Mouse (Mus musculus) intestine, embryonic 16.5 days (tissue): ENCODE results near the gene Cdk19. TPM values are rescaled to one million over a fixed set of nuclear protein-coding genes. Genes with fewer than 3 reads are reported as not detected.

ENCODE experiments used
- ATAC-seq: fragments of 200-750 bp; cut with Nextera tagmentation; 2 replicates; pipeline ENCODE4 v1.8.0; 2017; ENCODE audit warnings: moderate TSS enrichment, moderate library complexity
- H3K27ac ChIP-seq: fragments of 300-500 bp; sonication (generic); 2 replicates; pipeline ENCODE4 v1.5.1; 2014; ENCODE audit warnings: mild to moderate bottlenecking, low read length
- H3K27me3 ChIP-seq: fragments of 300-500 bp; sonication (generic); replicated peaks from 2 replicates; pipeline ENCODE4 v1.6.1; 2014; ENCODE audit warnings: low read length, control low read depth, mixed read lengths; ENCODE audit not compliant: control insufficient read depth, insufficient read depth
- H3K36me3 ChIP-seq: fragments of 300-500 bp; sonication (generic); 2 replicates; pipeline ENCODE4 v1.6.1; 2014; ENCODE audit warnings: low read length, control low read depth; ENCODE audit not compliant: control insufficient read depth, insufficient read depth
- H3K4me1 ChIP-seq: fragments of 300-500 bp; sonication (generic); 2 replicates; pipeline ENCODE4 v1.6.1; 2014; ENCODE audit warnings: low read length, control low read depth, mixed read lengths; ENCODE audit not compliant: control insufficient read depth, insufficient read depth
- H3K4me2 ChIP-seq: fragments of 300-500 bp; sonication (generic); 2 replicates; pipeline ENCODE4 v1.6.1; 2014; ENCODE audit warnings: low read depth, low read length, control low read depth
- H3K4me3 ChIP-seq: fragments of 300-500 bp; sonication (generic); 2 replicates; pipeline ENCODE4 v1.5.1; 2014; ENCODE audit warnings: mild to moderate bottlenecking, low read length
- H3K9ac ChIP-seq: fragments of 300-500 bp; sonication (generic); 2 replicates; pipeline ENCODE4 v1.6.1; 2014; ENCODE audit warnings: low read depth, low read length
- H3K9me3 ChIP-seq: fragments of 300-500 bp; sonication (generic); 2 replicates; pipeline ENCODE4 v1.6.1; 2016; ENCODE audit warnings: low read length, control low read depth; ENCODE audit not compliant: control insufficient read depth
- WGBS: fragments of 180-500 bp; shearing (Covaris S2); extraction: QIAGEN DNeasy Blood & Tissue Kit; methylation state at CpG from one replicate; pipeline ENCODE4 v1.1.7; 2014; 5-methylcytosine and 5-hydroxymethylcytosine counted together
- polyA plus RNA-seq: library from polyadenylated mRNA; unstranded; fragments of >200 nt; fragmentation: Nextera tagmentation; extraction: Ambion mirVana; gene quantifications from 2 replicates; pipeline ENCODE4 v1.2.1, GENCODE M21; 2015

The Cdk19 gene
- polyA plus RNA-seq, 1 experiment from 2014 or later, result 4.0 TPM

DNA sequence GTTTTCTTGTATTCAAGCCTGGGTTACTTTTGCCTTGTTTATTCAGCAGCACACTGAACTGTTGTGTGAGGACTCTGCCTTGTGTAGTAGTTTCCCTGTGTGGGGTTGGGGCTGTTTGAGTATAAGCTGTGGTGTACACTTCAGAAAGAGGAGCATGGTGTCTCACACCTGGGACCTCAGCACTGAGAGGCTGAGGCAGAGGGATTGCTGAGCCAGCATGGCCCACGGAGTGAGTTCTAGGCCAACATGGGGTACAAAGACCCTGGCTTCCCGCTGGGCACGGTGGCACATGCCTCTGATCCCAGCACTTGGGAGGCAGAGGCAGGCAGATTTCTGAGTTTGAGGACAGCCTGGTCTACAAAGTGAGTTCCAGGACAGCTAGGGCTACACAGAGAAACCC is 139.3 kb downstream of the Cdk19 start:
- H3K9ac ChIP-seq, result no peak overlapping the region
- 92% methylated on average over 3 of the region's 3 CpGs for WGBS
- no peaks in the 10 kb centered on the region for H3K9me3 ChIP-seq
- no peak overlapping the region for H3K27ac ChIP-seq
- peaks cover 11% of the 10 kb centered on the region for H3K4me1 ChIP-seq
- H3K36me3 ChIP-seq, result no peaks in the 10 kb centered on the region
- no peaks in the 10 kb centered on the region for H3K27me3 ChIP-seq
- H3K4me2 ChIP-seq, result no peak overlapping the region
- no peak for ATAC-seq
- H3K4me3 ChIP-seq, result no peak overlapping the region

GRCm38 (mm10) chr10:40479216-40479615 is 139.9 kb downstream of the Cdk19 start:
- no peak overlapping the region for H3K27ac ChIP-seq
- no peaks in the 10 kb centered on the region for H3K9me3 ChIP-seq
- H3K9ac ChIP-seq, result no peak overlapping the region
- no peak for ATAC-seq
- H3K4me1 ChIP-seq, result peaks cover 11% of the 10 kb centered on the region
- H3K4me3 ChIP-seq, result no peak overlapping the region
- 78% methylated on average over 1 of the region's 1 CpGs for WGBS
- H3K4me2 ChIP-seq, result no peak overlapping the region
- no peaks in the 10 kb centered on the region for H3K27me3 ChIP-seq
- no peaks in the 10 kb centered on the region for H3K36me3 ChIP-seq

DNA sequence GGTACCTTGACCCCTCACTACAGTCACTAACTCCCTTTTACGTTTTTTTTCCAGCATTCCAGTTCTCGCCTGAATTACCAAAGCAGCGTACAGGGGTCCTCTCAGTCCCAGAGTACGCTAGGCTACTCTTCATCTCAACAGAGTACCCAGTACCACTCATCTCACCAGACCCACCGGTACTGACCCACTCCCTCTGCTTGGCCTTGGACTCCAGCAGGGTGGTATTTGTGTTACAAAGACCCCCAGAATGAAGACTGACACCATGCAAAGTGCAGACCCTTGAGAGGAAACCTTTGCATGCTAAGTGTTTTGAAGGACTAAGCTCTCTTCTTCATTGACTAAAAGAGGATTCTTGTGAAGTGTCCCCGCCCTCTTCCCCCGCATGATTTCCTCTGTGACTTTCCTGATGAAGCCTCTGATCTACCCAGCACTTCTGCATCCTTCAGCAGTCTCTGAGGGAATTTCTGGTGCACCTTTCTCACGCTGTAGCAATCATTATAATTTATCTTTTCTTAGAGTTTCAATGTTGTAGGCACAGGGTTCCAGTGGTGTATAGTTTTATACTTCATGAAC is 140.3 kb downstream of the Cdk19 start:
- Histone ChIP-seq H3K9ac (no peak overlapping the region), H3K36me3 (no peaks in the 10 kb centered on the region), H3K9me3 (no peaks in the 10 kb centered on the region), H3K4me1 (peaks cover 11% of the 10 kb centered on the region), H3K27ac (no peak overlapping the region), H3K4me3 (no peak overlapping the region), H3K27me3 (no peaks in the 10 kb centered on the region), H3K4me2 (no peak overlapping the region)
- 75% methylated on average over 8 of the region's 8 CpGs for WGBS
- ATAC-seq, result no peak

DNA sequence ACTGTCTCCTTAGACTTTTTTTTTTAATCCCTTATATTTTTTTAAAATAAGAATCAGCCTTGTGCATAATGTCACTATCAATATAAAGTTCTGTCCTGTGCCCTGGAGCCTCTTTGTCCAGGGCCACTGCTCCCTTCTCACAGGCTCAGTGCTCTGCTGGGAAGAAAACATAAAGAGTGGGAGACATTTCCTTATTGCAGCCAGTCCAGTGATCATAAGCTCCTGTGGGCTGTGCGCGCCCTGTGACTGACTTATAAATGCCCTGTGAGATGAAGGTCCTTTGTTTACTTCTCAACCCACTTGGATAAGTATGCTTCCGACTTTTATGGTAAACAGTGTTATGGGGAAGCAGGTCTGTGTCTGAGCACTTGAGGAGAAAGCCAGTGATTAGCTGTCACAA is 142.2 kb downstream of the Cdk19 start:
- Histone ChIP-seq H3K27me3 (no peaks in the 10 kb centered on the region), H3K27ac (0 out of 2 replicates have a peak overlapping the region, but pooled peaks have one; percentile 17), H3K4me1 (peaks cover 9% of the 10 kb centered on the region), H3K9ac (no peak overlapping the region), H3K4me2 (no peak overlapping the region), H3K36me3 (no peaks in the 10 kb centered on the region), H3K9me3 (no peaks in the 10 kb centered on the region), H3K4me3 (no peak overlapping the region)
- WGBS, result 46% methylated on average over 3 of the region's 3 CpGs
- ATAC-seq, result peak; percentile 69

DNA sequence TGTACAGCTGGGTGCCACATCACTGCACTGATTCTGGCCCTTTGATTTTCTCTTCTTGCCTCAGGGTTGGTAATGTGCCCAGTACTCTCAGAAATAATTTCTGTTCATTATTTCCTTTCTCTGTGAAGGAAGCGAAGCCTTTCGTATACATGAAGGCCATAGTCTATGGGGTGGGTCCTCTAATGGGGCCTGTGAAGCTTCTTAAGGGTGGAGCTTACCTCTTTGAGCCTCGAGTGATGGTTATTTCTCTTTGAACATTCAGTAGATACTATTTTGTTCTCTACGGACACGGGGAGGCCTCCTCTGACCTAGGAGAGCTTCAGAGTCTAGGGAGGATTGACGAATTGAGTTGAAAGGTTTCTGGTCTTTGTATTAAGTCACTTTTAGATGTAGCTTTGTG is 142.9 kb downstream of the Cdk19 start:
- WGBS, result 82% methylated on average over 6 of the region's 6 CpGs
- H3K9me3 ChIP-seq, result no peaks in the 10 kb centered on the region
- ATAC-seq, result no peak
- H3K36me3 ChIP-seq, result no peaks in the 10 kb centered on the region
- H3K4me3 ChIP-seq, result no peak overlapping the region
- H3K9ac ChIP-seq, result no peak overlapping the region
- H3K27ac ChIP-seq, result no peak overlapping the region
- H3K4me2 ChIP-seq, result no peak overlapping the region
- H3K27me3 ChIP-seq, result no peaks in the 10 kb centered on the region
- peaks cover 6% of the 10 kb centered on the region; the same call in 1 of the 2 replicates for H3K4me1 ChIP-seq

GRCm38 (mm10) chr10:40489086-40489796 is 149.9 kb downstream of the Cdk19 start:
- Histone ChIP-seq H3K9me3 (no peaks in the 10 kb centered on the region), H3K9ac (no peak overlapping the region), H3K36me3 (no peaks in the 10 kb centered on the region), H3K27ac (no peak overlapping the region), H3K27me3 (no peaks in the 10 kb centered on the region), H3K4me2 (no peak overlapping the region), H3K4me3 (no peak overlapping the region), H3K4me1 (no peaks in the 10 kb centered on the region)
- 94% methylated on average over 6 of the region's 6 CpGs for WGBS
- ATAC-seq, result no peak

DNA sequence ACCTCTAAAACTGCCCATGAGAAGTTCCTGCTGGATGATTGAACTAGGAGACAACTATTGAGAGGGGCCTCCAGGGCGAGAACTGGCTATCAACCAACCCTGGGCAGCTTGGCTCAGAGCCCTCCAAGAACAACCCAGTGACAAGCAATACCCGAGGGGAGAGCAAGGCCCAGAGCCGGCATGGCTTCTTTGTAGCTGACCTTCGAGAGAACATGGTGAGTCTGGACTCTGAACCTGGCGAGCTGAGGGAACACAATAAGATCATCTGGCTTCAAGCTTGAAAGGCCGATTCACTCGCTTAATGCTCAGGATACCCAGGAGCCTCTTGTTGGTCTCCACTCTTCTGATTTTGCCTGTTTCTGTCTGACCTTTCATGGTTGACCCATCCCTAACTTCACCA is 151.8 kb downstream of the Cdk19 start:
- WGBS, result 93% methylated on average over 7 of the region's 7 CpGs
- Histone ChIP-seq H3K36me3 (no peaks in the 10 kb centered on the region), H3K4me2 (no peak overlapping the region), H3K27ac (no peak overlapping the region), H3K4me3 (no peak overlapping the region), H3K4me1 (0 out of 2 replicates have a peak, but pooled peaks cover 7% of the 10 kb centered on the region), H3K27me3 (no peaks in the 10 kb centered on the region), H3K9me3 (no peaks in the 10 kb centered on the region), H3K9ac (no peak overlapping the region)
- no peak for ATAC-seq

GRCm38 (mm10) chr10:40491748-40492147 is 152.4 kb downstream of the Cdk19 start:
- WGBS, result 72% methylated on average over 10 of the region's 10 CpGs
- no peak for ATAC-seq

DNA sequence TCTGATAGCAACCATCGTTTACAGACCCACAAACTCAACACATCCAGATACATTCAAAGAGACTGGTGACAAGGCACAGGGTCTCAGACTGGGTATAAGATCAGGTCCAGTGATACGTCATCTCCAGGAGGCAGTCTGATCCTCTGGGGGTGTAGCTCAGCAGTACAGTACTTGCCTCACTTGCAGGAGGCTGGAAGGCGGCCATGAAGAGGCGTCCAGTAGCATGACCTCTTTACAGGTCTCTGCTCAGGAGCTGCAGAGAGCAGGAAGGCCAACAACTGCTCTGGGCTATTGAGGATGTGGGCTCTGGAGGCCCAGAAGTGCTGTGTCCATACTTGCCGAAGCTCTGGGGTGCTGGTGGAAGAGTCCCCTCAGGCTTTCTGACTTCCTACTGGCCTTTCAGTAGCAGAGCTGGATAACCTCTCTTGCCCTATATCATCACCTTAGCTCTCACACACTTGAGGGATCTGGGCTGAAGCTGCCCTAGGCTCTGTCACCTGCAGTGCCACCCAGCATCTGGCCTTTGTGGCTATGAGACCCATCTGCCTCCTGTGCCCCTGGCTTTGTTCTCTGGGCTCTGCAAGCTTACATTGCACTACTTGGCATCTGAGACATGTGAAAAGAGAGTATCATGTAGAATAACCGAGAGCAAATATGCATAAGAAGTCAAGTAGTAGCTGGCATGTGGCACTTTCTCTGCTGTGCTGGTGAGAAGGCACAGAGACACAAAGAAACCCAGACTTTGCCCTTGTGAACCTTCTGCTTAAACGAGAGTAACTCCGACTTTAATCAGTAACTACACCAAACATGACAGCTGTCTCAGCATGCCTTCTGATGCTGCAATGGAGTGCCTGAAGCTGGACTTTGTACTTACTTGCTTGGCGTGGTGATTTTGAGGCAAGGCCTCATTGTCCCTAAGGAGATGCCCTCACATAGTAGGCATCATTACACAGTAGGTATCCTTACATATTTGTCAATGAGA is 155.1 kb downstream of the Cdk19 start:
- H3K4me2 ChIP-seq, result no peak overlapping the region
- no peak overlapping the region for H3K9ac ChIP-seq
- H3K27me3 ChIP-seq, result no peaks in the 10 kb centered on the region
- H3K4me3 ChIP-seq, result no peak overlapping the region
- 67% methylated on average over 9 of the region's 9 CpGs for WGBS
- peak overlapping the region; percentile 33 for H3K27ac ChIP-seq
- no peaks in the 10 kb centered on the region for H3K36me3 ChIP-seq
- ATAC-seq, result peak; percentile 89
- no peaks in the 10 kb centered on the region for H3K9me3 ChIP-seq
- H3K4me1 ChIP-seq, result 0 out of 2 replicates have a peak, but pooled peaks cover 7% of the 10 kb centered on the region

More at GRCm38 (mm10) chr10:40491748-40492147, 152.4 kb downstream of the Cdk19 start:
- Histone ChIP-seq H3K4me1 (0 out of 2 replicates have a peak, but pooled peaks cover 7% of the 10 kb centered on the region), H3K9me3 (no peaks in the 10 kb centered on the region), H3K4me2 (no peak overlapping the region), H3K27ac (no peak overlapping the region), H3K27me3 (no peaks in the 10 kb centered on the region), H3K36me3 (no peaks in the 10 kb centered on the region), H3K4me3 (no peak overlapping the region), H3K9ac (no peak overlapping the region)
